Mouse (Mus musculus) R1 (cell line): ENCODE measurements at regions not wholly inside any gene's neighbourhood (a gene's known extent, or its start where the extent isn't known, plus 50 kb on each side); places are given as distances from the start of the nearest gene placed in this dataset.

Source experiments
- DNase-seq: peaks from one replicate; pipeline ENCODE4 v3.0.0-alpha.2; 2018; ENCODE audit warnings: low read depth, low spot score

GRCm38 (mm10) chr13:43852888-43853287 lies 68.3 kb downstream of the Cd83 start:
- DNase-seq = no peak

- DNase-seq = no peak
These were observed 70.4 kb downstream of the Cd83 start for GRCm38 (mm10) chr13:43854973-43855372.

GRCm38 (mm10) chr13:43860932-43861331 lies 76.4 kb downstream of the Cd83 start:
- no peak for DNase-seq

GRCm38 (mm10) chr13:43861424-43861823 lies 76.8 kb downstream of the Cd83 start:
- DNase-seq = no peak

- DNase-seq = no peak
These were observed 77.5 kb downstream of the Cd83 start for GRCm38 (mm10) chr13:43862056-43862455.

- no peak for DNase-seq
These were observed 78.0 kb downstream of the Cd83 start for GRCm38 (mm10) chr13:43862586-43862985.

GRCm38 (mm10) chr13:43863581-43864100 lies 79.1 kb downstream of the Cd83 start:
- DNase-seq = no peak

- peak; percentile 98 for DNase-seq
These were observed 79.7 kb downstream of the Cd83 start for GRCm38 (mm10) chr13:43864153-43864861.

GRCm38 (mm10) chr13:43865036-43865435 lies 80.5 kb downstream of the Cd83 start:
- peak; percentile 60 for DNase-seq

GRCm38 (mm10) chr13:43875895-43876294 lies 91.3 kb downstream of the Cd83 start:
- peak; percentile 47 for DNase-seq

- no peak for DNase-seq
These were observed 102.7 kb downstream of the Cd83 start for GRCm38 (mm10) chr13:43887284-43887683.

GRCm38 (mm10) chr13:43891928-43892327 lies 107.4 kb downstream of the Cd83 start:
- DNase-seq = no peak

GRCm38 (mm10) chr13:43895990-43896389 lies 111.4 kb downstream of the Cd83 start:
- DNase-seq = no peak

GRCm38 (mm10) chr13:43897046-43897445 lies 112.5 kb downstream of the Cd83 start:
- no peak for DNase-seq

GRCm38 (mm10) chr13:43898555-43899258 lies 114.1 kb downstream of the Cd83 start:
- no peak for DNase-seq

- no peak for DNase-seq
These were observed 115.5 kb downstream of the Cd83 start for GRCm38 (mm10) chr13:43900115-43900514.

- no peak for DNase-seq
These were observed 116.2 kb downstream of the Cd83 start for GRCm38 (mm10) chr13:43900758-43901157.

GRCm38 (mm10) chr13:43903391-43903790 lies 118.8 kb downstream of the Cd83 start:
- DNase-seq = no peak

GRCm38 (mm10) chr13:43904291-43904690 lies 119.7 kb downstream of the Cd83 start:
- no peak for DNase-seq

GRCm38 (mm10) chr13:43906241-43906640 lies 121.7 kb downstream of the Cd83 start:
- DNase-seq = no peak

- DNase-seq = no peak
These were observed 122.8 kb downstream of the Cd83 start for GRCm38 (mm10) chr13:43907425-43907824.

- DNase-seq = peak; percentile 87
These were observed 123.6 kb downstream of the Cd83 start for GRCm38 (mm10) chr13:43908041-43908644.
